Comparison of ENCODE assay signal across 19 mouse cellular contexts in the genomic region with DNA sequence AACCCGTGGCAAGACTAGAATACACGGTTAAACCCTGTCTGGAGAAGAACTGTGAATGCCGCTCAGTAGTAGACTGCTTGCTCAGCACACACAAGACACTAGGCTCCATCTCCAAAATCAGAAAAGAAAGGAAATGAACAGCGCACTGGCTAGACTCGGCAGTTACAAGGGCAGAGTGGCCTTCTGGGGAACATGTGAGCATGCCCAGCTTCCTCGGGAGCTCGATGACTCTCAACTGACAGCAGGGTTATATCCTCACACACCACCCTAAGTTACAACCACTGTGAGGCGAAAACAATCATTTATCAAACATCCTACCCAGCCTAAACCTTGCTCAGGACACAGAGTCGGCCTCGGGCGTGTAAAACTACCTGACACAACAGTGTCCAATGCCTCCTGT. TPM values are rescaled to one million over a fixed set of nuclear protein-coding genes. Genes with fewer than 3 reads are reported as not detected.
DNase-seq lines count a peak whose midpoint lies in the region; TF ChIP-seq lines count a peak whose summit lies in the region.
"Had no signal": no experiment of that assay in that cellular context is flagged by ENCODE, and none has a peak within 500 bp of the region (broad histone marks: within the 10 kb centered on the region; RNA-seq: fewer than 3 reads in every experiment).

No protein-coding gene starts in this region.

- H3K36me3 ChIP-seq in CH12.LX (replicated peaks in 1 of 2; ENCODE audit: control insufficient read depth in 1 of 2, insufficient read depth in 1 of 2, low read length in 1 of 2) = peaks cover 59 to 100% of the 10 kb centered on the region in 2 experiments

- no peak for TF ChIP-seq RAD21 in CH12.LX (IDR thresholded peaks at IDR 0.05; ENCODE audit: low read depth, low read length)

- H3K27me3 ChIP-seq in CH12.LX (replicated peaks) = no peaks in the 10 kb centered on the region
- H3K27me3 ChIP-seq: embryonic facial prominence, embryonic 12.5 days; forebrain, embryonic 13.5 days; forebrain, embryonic 15.5 days; Patski had no signal

- H3K9me3 ChIP-seq in CH12.LX (replicated peaks; ENCODE audit: low read length) = peaks cover 33% of the 10 kb centered on the region
- H3K9me3 ChIP-seq: embryonic facial prominence, embryonic 10.5 days; embryonic facial prominence, embryonic 12.5 days; forebrain, embryonic 13.5 days; forebrain, embryonic 15.5 days; G1E had no signal

- no peak for TF ChIP-seq EP300 in CH12.LX (IDR thresholded peaks at IDR 0.05; ENCODE audit: low read length)

- intact Hi-C loops in gastrocnemius, adult 2 months (cut with DNase I) = no loop called here

- DNase-seq in adrenal gland, postnatal 10 days = peak; percentile 27
- DNase-seq in adrenal gland, postnatal 4 days (ENCODE audit: low spot score in 2 of 2) = no peak
- DNase-seq in gastrocnemius, adult 2 months = no peak
- DNase-seq in gastrocnemius, adult 8-10 months (ENCODE audit: low spot score in 2 of 2) = no peak
- no peak for DNase-seq in CH12.LX (ENCODE audit: extremely low read depth)
- no peak for DNase-seq in left cerebral cortex, adult 18-20 months (ENCODE audit: low spot score in 2 of 2)
- DNase-seq: adrenal gland, postnatal 25 days; cerebellum, adult 11-12 months; cerebellum, adult 2 months; cerebellum, adult 9-10 months; cerebellum, postnatal 10 days; cerebellum, postnatal 25 days; forebrain, postnatal 0 days had no signal

- H3K4me1 ChIP-seq in CH12.LX (ENCODE audit: control insufficient read depth in 1 of 2, insufficient read depth in 2 of 2) = peaks cover 23 to 57% of the 10 kb centered on the region in 2 experiments

- peaks cover 53% of the 10 kb centered on the region for H3K79me2 ChIP-seq in CH12.LX (replicated peaks; ENCODE audit: control insufficient read depth, extremely low read depth, insufficient read depth, poor library complexity, severe bottlenecking)

- no peak overlapping the region for H3K4me2 ChIP-seq in CH12.LX (ENCODE audit: insufficient read depth, low read depth, poor library complexity, severe bottlenecking)
- H3K4me2 ChIP-seq: embryonic facial prominence, embryonic 12.5 days; forebrain, embryonic 13.5 days; forebrain, embryonic 15.5 days had no signal

- in situ Hi-C loops in CH12.LX (cut with MboI; ENCODE audit: low pct_ligation_motif_present, low pct_unique_long_range_greater_than_20kb, low sequenced_read_pairs) = no loop called here

- no peak overlapping the region for H3K4me3 ChIP-seq in gastrocnemius, adult 2 months
- peak overlapping the region in 1 of 3 experiments; percentile 26 for H3K4me3 ChIP-seq in CH12.LX (replicated peaks in 1 of 3; ENCODE audit: low read depth in 2 of 3, low read length in 2 of 3, poor library complexity in 1 of 3)
- H3K4me3 ChIP-seq: embryonic facial prominence, embryonic 10.5 days; embryonic facial prominence, embryonic 12.5 days; forebrain, embryonic 13.5 days; forebrain, embryonic 15.5 days had no signal

- TF ChIP-seq CTCF in gastrocnemius, adult 2 months (IDR thresholded peaks at IDR 0.05) = no peak
- no peak for TF ChIP-seq CTCF in CH12.LX (conservative IDR thresholded peaks at IDR 0.05 in 1 of 2, IDR thresholded peaks at IDR 0.05 in 1 of 2; ENCODE audit: low read depth in 2 of 2, low read length in 2 of 2)

- no peak overlapping the region for H3K9ac ChIP-seq in CH12.LX (ENCODE audit: insufficient read depth, low read depth)
- H3K9ac ChIP-seq: embryonic facial prominence, embryonic 12.5 days; forebrain, embryonic 13.5 days; forebrain, embryonic 15.5 days; forebrain, postnatal 0 days had no signal

- peak overlapping the region; percentile 43; the same call in 1 of the 2 replicates for H3K27ac ChIP-seq in gastrocnemius, adult 2 months
- H3K27ac ChIP-seq in CH12.LX (ENCODE audit: insufficient read depth, low read depth) = peak overlapping the region; percentile 18
- H3K27ac ChIP-seq: embryonic facial prominence, embryonic 10.5 days; embryonic facial prominence, embryonic 12.5 days; forebrain, embryonic 13.5 days; forebrain, embryonic 15.5 days had no signal

- TF ChIP-seq POLR2A in CH12.LX (IDR thresholded peaks at IDR 0.05; ENCODE audit: low read depth, low read length) = no peak

- dilution Hi-C loops in CH12.LX (cut with MboI; ENCODE audit: extremely low pct_ligation_motif_present, extremely low pct_unique_long_range_greater_than_20kb, low sequenced_read_pairs) = no loop called here

TF ChIP-seq in CH12.LX, 34 proteins besides CTCF, POLR2A, EP300 and RAD21:
- no peak for TF ChIP-seq ZMIZ1 (IDR thresholded peaks at IDR 0.05; ENCODE audit: low read depth, low read length)
- TF ChIP-seq USF2 (conservative IDR thresholded peaks at IDR 0.05; ENCODE audit: low read depth, low read length) = no peak
- TF ChIP-seq KAT2A (IDR thresholded peaks at IDR 0.05; ENCODE audit: insufficient replicate concordance, low read length) = no peak
- TF ChIP-seq NELFE (IDR thresholded peaks at IDR 0.05; ENCODE audit: low read depth, low read length) = no peak
- TF ChIP-seq JUN (IDR thresholded peaks at IDR 0.05; ENCODE audit: insufficient read depth, low read depth, low read length) = no peak
- TF ChIP-seq PAX5 (IDR thresholded peaks at IDR 0.05; ENCODE audit: low read length) = no peak
- no peak for TF ChIP-seq TCF12 (IDR thresholded peaks at IDR 0.05; ENCODE audit: low read depth, low read length)
- TF ChIP-seq BHLHE40 (IDR thresholded peaks at IDR 0.05; ENCODE audit: low read depth, low read length) = no peak
- no peak for TF ChIP-seq ZC3H11A (IDR thresholded peaks at IDR 0.05; ENCODE audit: low read depth, low read length)
- no peak for TF ChIP-seq JUND (conservative IDR thresholded peaks at IDR 0.05; ENCODE audit: low read depth, low read length)

RNA-seq across cellular contexts. Expression of a gene that starts 8.3 kb away (rescaled TPM):
- 100 to 1,000 TPM; 147 to 152 TPM for total RNA-seq in adrenal gland, postnatal 10 days (2021)
- total RNA-seq in adrenal gland, postnatal 4 days (2021) = 100 to 1,000 TPM; 237 to 251 TPM
- total RNA-seq in gastrocnemius, adult 2 months (2021) = 10 to 100 TPM; 22.1 to 35.0 TPM
- total RNA-seq in gastrocnemius, adult 8-10 months (2022) = 10 to 100 TPM; 25.2 to 36.1 (median 28.2) TPM
- total RNA-seq in CH12.LX (2012; rRNA removed) (131 and 171 TPM in 2 replicates), CH12.LX (2014; rRNA removed) (111 and 120 TPM in 2 replicates)
- 145 and 155 TPM in 2 replicates for polyA plus RNA-seq in CH12.LX (2012; ENCODE audit: insufficient read length, low read depth)
- total RNA-seq in left cerebral cortex, adult 18-20 months (2021) = 10 to 100 TPM; 52.1 to 53.1 TPM
